Mouse (Mus musculus): ENCODE results near the gene Serpina10. TPM values are rescaled to one million over a fixed set of nuclear protein-coding genes. Genes with fewer than 3 reads are reported as not detected.
"Not testable (repeated sequence)": the region's sequence is repeated elsewhere in the genome, so short reads cannot be mapped to it uniquely, and the experiment has no call there.

Gene Serpina10
- total RNA-seq, 2 experiments from 2014 or later = not detected

GRCm38 (mm10) chr12:103616860-103617261 lies 14.4 kb downstream of the Serpina10 start:
- peak; percentile 49 for ATAC-seq (ENCODE audit: poor library complexity, severe bottlenecking)

GRCm38 (mm10) chr12:103615734-103616133 lies 15.5 kb downstream of the Serpina10 start:
- no peak for ATAC-seq (ENCODE audit: poor library complexity, severe bottlenecking)

GRCm38 (mm10) chr12:103615141-103615540 lies 16.1 kb downstream of the Serpina10 start:
- ATAC-seq (ENCODE audit: poor library complexity, severe bottlenecking) = no peak

- no peak for ATAC-seq (ENCODE audit: poor library complexity, severe bottlenecking)
These were observed 29.4 kb downstream of the Serpina10 start for GRCm38 (mm10) chr12:103601839-103602238.

GRCm38 (mm10) chr12:103600364-103600763 lies 30.9 kb downstream of the Serpina10 start:
- ATAC-seq (ENCODE audit: poor library complexity, severe bottlenecking) = no peak

GRCm38 (mm10) chr12:103598411-103598810 lies 32.8 kb downstream of the Serpina10 start:
- ATAC-seq (ENCODE audit: poor library complexity, severe bottlenecking) = no peak

- no peak for ATAC-seq (ENCODE audit: poor library complexity, severe bottlenecking)
These were observed 47.5 kb downstream of the Serpina10 start for GRCm38 (mm10) chr12:103583771-103584170.

- not testable (repeated sequence) for ATAC-seq (ENCODE audit: poor library complexity, severe bottlenecking)
These were observed 53.1 kb downstream of the Serpina10 start for GRCm38 (mm10) chr12:103578148-103578547.

- ATAC-seq (ENCODE audit: poor library complexity, severe bottlenecking) = no peak
These were observed 61.6 kb downstream of the Serpina10 start for GRCm38 (mm10) chr12:103569690-103570089.

- no peak for ATAC-seq (ENCODE audit: poor library complexity, severe bottlenecking)
These were observed 64.1 kb downstream of the Serpina10 start for GRCm38 (mm10) chr12:103567129-103567528.

GRCm38 (mm10) chr12:103565151-103565550 lies 66.1 kb downstream of the Serpina10 start:
- no peak for ATAC-seq (ENCODE audit: poor library complexity, severe bottlenecking)

Other genes with a start within 250 kb of the Serpina10 start
- 1.1 and 1.4 TPM in 2 replicates for gene Otub2, start 242.8 kb downstream of the Serpina10 start, total RNA-seq (2015)
- gene Otub2, start 242.8 kb downstream of the Serpina10 start, total RNA-seq (2017) = 0.77 and 1.1 TPM in 2 replicates
- 0.94 TPM in 1 of 2 replicates, not detected in the other for gene 9330161L09Rik, start 223.6 kb downstream of the Serpina10 start, total RNA-seq (2015)
- gene 9330161L09Rik, start 223.6 kb downstream of the Serpina10 start, total RNA-seq (2017) = 0.89 and 1.4 TPM in 2 replicates
- 53.0 and 58.9 TPM in 2 replicates for gene Ddx24, start 205.6 kb downstream of the Serpina10 start, total RNA-seq (2015)
- 63.8 and 73.0 TPM in 2 replicates for gene Ddx24, start 205.6 kb downstream of the Serpina10 start, total RNA-seq (2017)
- 46.3 and 55.9 TPM in 2 replicates for gene Ifi27, start 197.2 kb downstream of the Serpina10 start, total RNA-seq (2015)
- gene Ifi27, start 197.2 kb downstream of the Serpina10 start, total RNA-seq (2017) = 19.3 and 26.8 TPM in 2 replicates
- gene Ifi27l2a, start 187.8 kb downstream of the Serpina10 start, total RNA-seq (2015) = 433 and 468 TPM in 2 replicates
- gene Ifi27l2a, start 187.8 kb downstream of the Serpina10 start, total RNA-seq (2017) = 365 and 515 TPM in 2 replicates
- gene Ifi27l2b, start 174.2 kb downstream of the Serpina10 start, total RNA-seq (2015) = not detected in 2 replicates
- gene Ifi27l2b, start 174.2 kb downstream of the Serpina10 start, total RNA-seq (2017) = not detected in 2 replicates
- gene Ppp4r4, start 99.2 kb downstream of the Serpina10 start, total RNA-seq (2015) = not detected in 2 replicates
- gene Ppp4r4, start 99.2 kb downstream of the Serpina10 start, total RNA-seq (2017) = not detected in 2 replicates
- not detected in 2 replicates for gene Serpina6, start 25.8 kb upstream of the Serpina10 start, total RNA-seq (2015)
- gene Serpina6, start 25.8 kb upstream of the Serpina10 start, total RNA-seq (2017) = not detected in 2 replicates
- gene Serpina16, start 44.7 kb upstream of the Serpina10 start, total RNA-seq (2015) = not detected in 2 replicates
- gene Serpina16, start 44.7 kb upstream of the Serpina10 start, total RNA-seq (2017) = not detected in 2 replicates
- not detected in 2 replicates for gene Serpina1f, start 64.1 kb upstream of the Serpina10 start, total RNA-seq (2015)
- not detected in 2 replicates for gene Serpina1f, start 64.1 kb upstream of the Serpina10 start, total RNA-seq (2017)
- not detected in 2 replicates for gene Serpina1d, start 142.1 kb upstream of the Serpina10 start, total RNA-seq (2015)
- gene Serpina1d, start 142.1 kb upstream of the Serpina10 start, total RNA-seq (2017) = not detected in 2 replicates
- not detected in 2 replicates for gene Serpina1b, start 198.9 kb upstream of the Serpina10 start, total RNA-seq (2015)
- not detected in 2 replicates for gene Serpina1b, start 198.9 kb upstream of the Serpina10 start, total RNA-seq (2017)
- gene Serpina1a, start 232.1 kb upstream of the Serpina10 start, total RNA-seq (2015) = not detected in 2 replicates
- gene Serpina1a, start 232.1 kb upstream of the Serpina10 start, total RNA-seq (2017) = not detected in 2 replicates